Mouse (Mus musculus) G1E (cell line): ENCODE data around the gene Spast.

Experiments used
- CTCF ChIP-seq: IDR thresholded peaks from 2 replicates; pipeline ENCODE4 v1.5.1; 2012; ENCODE audit warnings: low read depth, low read length, inconsistent platforms, mixed read lengths
- TAL1 ChIP-seq: conservative IDR thresholded peaks from 2 replicates; pipeline ENCODE4 v1.6.1; 2012; ENCODE audit warnings: low read depth, low read length, inconsistent platforms, mixed read lengths

- TF ChIP-seq CTCF, result no peak
- TF ChIP-seq TAL1, result no peak
Measured at GRCm38 (mm10) chr17:74306021-74306420, 32.8 kb upstream of the Spast start.
